Mouse (Mus musculus) thymus, postnatal 10 days (tissue): Measurements from ENCODE around the gene Slc25a17.

Source experiments
- DNase-seq, 2 experiments: peaks; one replicate each; pipeline ENCODE4 v3.0.0; 2021; ENCODE audit warnings: low spot score in 2 of 2

Slc25a17 gene

DNA sequence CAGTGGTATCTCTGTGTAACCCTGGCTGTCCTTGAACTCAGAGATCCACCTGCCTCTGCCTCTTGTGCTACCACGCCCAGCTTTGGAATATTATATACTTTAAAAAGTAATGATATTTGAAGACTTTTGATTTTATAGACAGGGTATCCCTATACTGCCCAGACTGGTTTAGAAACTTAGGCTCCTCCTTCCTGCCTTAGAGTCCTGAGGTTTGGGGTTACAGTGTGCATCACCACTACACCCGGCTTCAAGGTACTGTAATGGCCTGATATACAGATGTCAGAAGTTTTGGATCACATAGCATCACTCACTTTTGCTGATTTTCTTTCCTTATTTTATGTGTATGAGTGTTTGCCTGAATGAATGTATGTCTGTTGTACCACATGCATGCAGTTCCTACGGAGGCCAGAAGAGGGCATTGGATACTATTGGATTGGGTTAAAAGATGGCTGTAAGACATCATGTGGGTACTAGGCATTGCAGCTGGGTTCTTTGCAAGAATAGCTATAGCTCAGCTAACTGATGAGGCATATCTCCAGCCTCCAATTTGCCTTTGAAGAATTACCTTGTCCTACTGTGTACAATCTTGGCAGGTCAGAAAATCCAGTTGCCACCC, 5.4 kb downstream of the Slc25a17 start:
- DNase-seq = peak; percentile 43 to 73

DNA sequence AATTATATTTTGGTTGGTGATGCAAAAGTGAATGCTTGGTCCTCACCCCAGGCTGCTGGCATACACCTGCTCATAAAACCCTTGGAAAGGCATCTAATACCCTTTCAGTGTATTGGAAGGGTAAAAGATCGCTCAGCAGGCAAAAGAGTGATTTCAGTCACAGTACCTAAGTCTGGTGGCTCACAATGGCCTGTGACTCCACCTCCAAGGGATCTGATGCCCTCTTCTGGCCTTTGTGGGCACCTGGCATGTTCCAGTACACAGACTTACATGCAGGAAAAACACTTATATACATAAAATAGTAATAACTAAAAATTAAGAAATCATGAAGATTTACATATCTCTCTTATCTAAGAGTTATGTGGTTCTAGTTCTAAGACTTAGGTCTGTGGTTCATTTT, 8.0 kb downstream of the Slc25a17 start:
- no peak for DNase-seq

DNA sequence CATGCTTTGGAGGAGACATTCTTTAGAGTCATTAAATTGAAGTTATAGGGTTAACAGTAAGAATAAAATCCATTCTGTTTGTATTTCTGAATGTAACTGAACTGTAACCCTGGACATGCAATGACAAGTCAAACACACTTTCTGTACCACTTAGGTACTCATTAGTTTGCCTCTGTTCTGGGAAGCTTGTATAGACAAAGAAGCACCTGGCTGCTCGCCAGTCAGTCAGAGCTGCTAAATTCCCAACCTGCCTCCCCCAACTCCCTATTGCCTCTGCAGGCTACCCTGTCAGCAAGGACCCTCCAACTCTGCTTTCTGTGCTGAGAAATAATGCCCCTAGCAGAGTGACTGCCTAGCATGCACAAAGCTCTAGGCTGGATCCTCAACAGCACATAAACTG, 10.2 kb downstream of the Slc25a17 start:
- no peak for DNase-seq

DNA sequence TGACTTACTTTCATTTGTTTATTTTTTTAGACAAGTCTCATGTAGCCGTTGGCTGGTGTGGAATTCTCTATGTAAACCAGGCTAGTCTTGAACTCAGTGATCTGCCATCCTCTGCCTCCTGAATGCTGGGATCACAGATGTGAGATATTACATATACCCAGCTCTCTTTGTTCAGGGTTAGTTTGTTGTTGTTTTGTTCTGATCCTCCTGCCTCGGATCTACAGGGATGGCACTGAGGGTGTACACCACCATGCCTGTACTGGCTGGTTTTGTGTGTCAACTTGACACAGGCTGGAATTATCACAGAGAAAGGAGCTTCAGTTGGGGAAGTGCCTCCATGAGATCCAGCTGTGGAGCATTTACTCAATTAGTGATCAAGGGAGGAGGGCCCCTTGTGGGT, 12.2 kb downstream of the Slc25a17 start:
- DNase-seq = no peak

GRCm38 (mm10) chr15:81347466-81347865, 13.1 kb downstream of the Slc25a17 start:
- no peak for DNase-seq

DNA sequence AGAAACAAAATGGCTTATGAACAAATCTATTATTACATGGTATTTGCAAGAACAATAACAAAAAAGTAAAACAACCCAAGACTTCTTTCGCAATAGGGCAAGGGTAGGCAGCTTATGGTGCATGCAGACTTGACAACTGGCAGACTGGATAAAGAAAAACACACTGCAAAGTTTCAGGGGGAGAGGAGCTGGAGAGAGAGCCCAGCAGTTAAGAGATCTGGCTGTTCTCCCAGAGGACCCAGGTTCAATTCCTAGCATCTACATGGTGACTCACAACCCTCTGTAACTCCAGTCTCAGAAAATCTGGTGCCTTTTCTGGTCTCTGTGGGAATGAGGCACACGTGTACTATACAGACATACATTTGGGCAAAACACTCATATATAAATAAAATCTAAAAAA, 19.2 kb downstream of the Slc25a17 start:
- DNase-seq = no peak

- DNase-seq = no peak
These were observed 21.5 kb downstream of the Slc25a17 start for GRCm38 (mm10) chr15:81339158-81339557.

DNA sequence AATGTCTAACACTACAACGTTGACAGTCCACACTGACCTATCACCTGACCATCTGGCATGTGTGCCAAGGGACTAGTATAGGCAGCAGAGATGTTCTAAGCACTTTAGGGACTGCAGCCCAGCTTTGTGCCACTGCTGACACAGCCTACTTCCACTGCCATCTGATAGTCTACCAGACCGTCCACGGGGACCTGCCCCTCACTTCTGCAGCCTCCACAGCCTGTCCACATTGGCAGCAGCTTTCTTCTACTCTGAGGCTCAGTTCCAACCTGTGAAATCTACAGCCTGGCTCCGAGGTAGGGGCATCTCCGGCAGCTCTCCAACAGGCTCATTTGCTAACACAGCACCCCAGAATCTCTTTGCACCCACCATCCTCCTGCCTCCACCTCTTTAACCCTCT, 24.1 kb downstream of the Slc25a17 start:
- no peak for DNase-seq

GRCm38 (mm10) chr15:81332517-81332916, 28.1 kb downstream of the Slc25a17 start:
- DNase-seq = no peak

- DNase-seq = no peak
These were observed 29.7 kb downstream of the Slc25a17 start for GRCm38 (mm10) chr15:81330816-81331433.

- no peak for DNase-seq
These were observed 30.8 kb downstream of the Slc25a17 start for GRCm38 (mm10) chr15:81329721-81330369.

GRCm38 (mm10) chr15:81327501-81327900, 33.1 kb downstream of the Slc25a17 start:
- DNase-seq = no peak

DNA sequence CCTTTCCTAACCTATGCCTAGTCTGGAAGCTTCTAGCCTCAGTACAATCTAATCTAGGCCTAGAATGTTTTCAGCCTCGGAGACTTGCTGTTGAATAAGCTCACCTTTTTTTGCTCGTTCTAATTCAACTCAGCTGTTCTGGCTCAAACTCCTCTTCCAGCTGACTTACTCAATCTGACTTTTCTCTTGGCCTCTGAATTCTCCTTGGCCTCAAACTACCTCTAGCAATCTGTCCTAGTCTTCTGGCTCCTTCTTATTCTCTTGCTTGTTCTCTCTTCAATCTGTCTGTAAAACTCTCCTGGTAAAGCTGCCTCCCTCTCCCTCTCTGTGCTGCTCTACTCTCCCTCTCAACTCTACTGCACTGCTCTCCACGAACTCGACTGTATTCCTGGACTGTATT, 35.6 kb downstream of the Slc25a17 start:
- DNase-seq = no peak

GRCm38 (mm10) chr15:81320137-81320536, 40.5 kb downstream of the Slc25a17 start:
- no peak for DNase-seq

DNA sequence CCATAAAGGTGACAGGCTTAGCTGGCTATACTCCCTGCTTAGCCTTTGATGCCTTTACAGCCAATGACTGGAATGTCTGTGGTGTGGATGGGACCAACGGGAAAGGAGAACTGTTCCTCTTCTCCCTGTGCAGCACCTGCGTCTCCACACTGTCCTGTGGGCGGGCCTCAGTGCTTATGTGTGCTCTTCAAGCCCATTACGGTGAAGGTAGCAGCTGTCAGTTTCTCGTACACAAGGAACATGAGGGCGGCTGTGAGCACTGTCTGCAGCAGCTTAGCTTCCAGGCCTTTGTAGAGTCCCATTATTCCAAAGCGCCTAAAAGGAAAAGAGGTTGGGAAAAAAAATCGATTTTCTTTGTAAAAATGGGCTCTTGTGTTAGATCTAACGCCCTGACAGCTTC, 41.1 kb downstream of the Slc25a17 start:
- no peak for DNase-seq

DNA sequence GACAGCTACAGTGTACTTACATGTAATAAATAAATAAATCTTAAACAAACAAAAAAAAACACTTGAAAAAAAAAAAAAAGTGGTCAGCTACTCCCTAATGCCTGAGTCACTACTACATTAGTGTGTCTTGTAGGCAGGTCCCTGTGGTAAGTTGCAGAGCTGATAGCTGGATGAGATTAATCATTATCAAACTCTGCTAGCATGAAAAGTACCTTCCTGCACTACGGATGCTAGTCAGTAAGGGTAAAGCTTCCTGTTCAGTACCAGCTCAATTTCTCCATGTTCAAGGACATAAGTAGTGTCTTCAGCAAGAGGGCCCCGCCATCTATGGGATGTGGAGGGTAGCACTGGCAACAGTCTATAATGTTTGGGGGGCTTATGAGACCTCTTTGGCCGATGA, 46.7 kb downstream of the Slc25a17 start:
- DNase-seq = no peak

- no peak for DNase-seq
These were observed 49.6 kb downstream of the Slc25a17 start for GRCm38 (mm10) chr15:81311026-81311425.

DNA sequence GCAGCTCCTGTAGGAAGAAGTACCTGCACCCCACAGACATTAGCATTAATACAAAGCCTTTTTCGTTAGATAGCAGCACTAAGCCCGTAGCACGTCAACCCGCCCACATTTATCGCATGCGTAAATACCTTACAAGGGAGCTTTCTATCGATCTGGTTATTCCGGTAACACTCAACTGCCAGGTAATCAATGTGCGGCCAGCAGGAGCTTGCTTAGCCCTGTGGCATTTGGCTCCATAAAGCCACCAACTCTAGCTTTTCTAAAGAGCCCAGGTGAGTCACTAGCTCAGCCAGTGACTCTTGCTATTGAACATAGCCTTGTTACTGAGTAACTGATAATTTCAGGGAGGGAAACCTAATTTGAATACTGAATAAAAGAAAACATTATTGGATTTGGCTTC, 50.3 kb downstream of the Slc25a17 start:
- no peak for DNase-seq

GRCm38 (mm10) chr15:81308038-81308437, 52.6 kb downstream of the Slc25a17 start:
- no peak for DNase-seq

GRCm38 (mm10) chr15:81306501-81306900, 54.1 kb downstream of the Slc25a17 start:
- no peak for DNase-seq

- no peak for DNase-seq
These were observed 55.6 kb downstream of the Slc25a17 start for GRCm38 (mm10) chr15:81305035-81305434.

DNA sequence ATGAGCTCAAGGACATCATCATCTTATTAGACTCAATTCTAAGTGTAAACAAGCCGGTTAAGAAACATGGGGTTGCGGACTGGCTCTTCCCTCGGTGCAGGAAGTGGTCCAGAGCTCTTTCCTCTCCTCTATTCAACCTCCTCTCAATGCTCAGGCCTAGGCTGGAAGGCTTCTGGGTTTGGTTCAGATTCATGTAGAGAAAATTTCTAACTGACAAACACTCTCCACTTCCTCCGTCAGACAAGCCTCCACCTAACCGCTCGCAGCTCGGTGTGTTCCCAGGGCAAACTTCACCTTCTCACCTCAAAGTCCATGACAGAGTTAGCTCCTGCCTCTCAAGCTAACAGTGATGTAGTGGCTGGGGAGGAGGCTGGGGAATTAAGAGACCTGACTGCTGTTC, 56.6 kb downstream of the Slc25a17 start:
- no peak for DNase-seq

DNA sequence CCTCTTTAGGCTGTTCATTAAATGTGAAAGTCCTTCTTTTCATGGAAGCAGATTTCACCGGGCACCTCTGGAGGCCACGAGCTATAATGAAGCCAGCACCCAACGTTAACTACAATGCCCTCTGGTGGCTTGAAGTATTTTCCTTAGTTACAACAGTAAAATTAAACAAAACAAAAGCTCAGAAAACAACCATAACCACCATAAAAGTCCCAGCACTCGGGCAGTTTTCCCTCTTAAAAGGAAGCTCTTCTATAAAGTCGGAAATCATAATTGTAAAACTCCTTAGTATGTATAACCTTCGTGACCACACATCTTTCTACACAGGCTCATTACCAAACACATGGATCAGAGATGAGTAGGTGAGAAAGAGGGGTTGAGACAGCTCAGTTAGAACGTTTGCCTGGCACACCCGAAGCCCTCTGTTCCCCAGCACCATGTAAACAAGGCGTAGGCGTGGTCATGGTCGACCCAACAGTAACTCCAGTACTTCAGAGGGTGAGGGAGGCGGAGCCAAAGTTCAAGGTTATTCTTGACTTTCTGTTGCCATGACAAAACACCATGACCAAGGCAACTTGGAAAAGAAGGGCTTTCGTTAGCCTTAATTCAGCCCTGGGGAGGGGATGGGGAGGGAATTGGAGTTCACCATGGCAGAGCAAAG, 58.3 kb downstream of the Slc25a17 start:
- peak in 1 of 2 experiments; percentile 61 for DNase-seq
